Mouse (Mus musculus) B cell, adult (primary cell): ENCODE measurements around the gene Prtn3. TPM values are rescaled to one million over a fixed set of nuclear protein-coding genes. Genes with fewer than 3 reads are reported as not detected.

Experiments
- total RNA-seq: library from RNA; stranded (reverse); gene quantifications from 4 replicates; pipeline ENCODE4 v1.2.4, GENCODE M21; 2023; ENCODE audit not compliant: inconsistent age

The Prtn3 gene
- not detected in 4 replicates for total RNA-seq

DNA sequence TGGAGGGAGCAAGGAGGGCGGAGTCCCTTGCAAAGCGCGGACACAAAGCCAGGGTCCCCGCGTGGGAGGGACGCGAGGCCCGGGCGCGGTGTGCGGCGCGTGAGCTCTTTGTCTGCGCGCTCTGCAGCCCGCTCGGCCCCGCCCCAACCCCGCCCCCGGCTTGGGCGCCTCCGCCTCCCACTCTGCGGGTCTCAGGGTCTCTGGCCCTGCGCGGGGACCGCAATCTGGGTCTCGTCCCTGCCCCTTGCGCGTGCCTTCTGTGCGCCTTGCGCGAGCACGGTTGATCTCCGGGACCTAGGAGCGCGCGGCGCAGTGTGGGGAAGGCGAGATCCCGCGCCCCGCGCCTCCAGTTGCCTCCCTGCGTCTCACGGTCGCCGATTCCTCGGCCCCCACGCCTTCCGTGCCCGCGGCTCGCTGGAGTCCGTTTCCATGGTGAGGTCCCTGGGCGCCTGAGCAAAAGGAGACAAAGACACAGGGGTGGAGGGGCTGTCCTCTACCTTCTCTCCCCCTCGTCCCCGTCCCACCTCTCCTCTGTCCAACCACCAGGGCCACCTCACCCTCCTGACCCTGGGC, at the start of gene Prtn3, which contains the start of gene Plppr3:
TSS of gene Prtn3 (plus strand) at position 187 of the 573 bp plus-strand sequence.
TSS of gene Plppr3 (minus strand) at position 345 of the 573 bp plus-strand sequence.

DNA sequence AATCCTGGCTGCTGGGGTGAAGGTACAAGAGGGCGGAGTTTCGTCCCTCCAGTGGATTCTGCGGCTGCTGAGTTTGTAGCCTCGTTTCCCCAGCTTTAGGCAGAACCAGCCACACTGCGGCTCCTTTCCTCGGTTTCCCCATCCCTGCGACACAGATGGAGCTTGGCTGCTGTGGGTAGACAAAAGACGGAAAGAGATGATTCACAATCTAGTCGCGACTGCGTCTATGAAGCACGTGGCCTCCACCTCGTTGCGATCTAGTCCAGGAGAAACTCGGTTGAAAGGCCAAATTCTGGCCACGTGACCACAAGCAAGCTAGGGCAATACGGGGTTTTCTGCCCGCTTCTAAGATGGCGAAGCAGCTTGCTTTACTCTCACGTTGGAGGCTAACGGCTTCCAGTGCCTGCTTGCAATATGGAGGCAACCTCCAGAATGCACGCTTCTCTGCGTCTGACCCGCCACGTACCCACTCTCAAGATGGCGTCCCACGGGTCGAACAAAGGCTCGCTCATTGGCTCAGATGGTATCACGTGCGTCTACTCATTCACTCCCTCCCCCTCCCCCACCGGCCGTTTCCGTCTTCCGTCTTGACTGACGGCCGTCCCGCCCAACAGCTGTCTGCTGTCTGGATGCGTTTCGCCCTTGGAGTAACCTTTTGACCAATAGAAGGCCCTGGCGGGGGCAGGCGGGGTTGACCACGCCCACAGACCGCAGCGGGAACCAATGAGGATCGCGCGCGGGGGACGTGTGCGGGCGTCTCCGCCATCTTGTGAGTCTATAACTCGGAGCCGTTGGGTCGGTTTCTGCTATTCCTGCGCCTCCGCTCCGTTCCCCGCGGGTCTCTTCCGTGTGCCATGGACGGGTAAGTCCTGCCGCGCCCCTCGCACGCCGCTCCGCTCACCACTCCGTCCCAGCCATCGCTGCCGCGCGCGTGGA, 20.1 kb upstream of the Prtn3 start, which contains the start of gene Ptbp1:
TSS of gene Ptbp1 (plus strand) at position 568 of the 936 bp plus-strand sequence.

DNA sequence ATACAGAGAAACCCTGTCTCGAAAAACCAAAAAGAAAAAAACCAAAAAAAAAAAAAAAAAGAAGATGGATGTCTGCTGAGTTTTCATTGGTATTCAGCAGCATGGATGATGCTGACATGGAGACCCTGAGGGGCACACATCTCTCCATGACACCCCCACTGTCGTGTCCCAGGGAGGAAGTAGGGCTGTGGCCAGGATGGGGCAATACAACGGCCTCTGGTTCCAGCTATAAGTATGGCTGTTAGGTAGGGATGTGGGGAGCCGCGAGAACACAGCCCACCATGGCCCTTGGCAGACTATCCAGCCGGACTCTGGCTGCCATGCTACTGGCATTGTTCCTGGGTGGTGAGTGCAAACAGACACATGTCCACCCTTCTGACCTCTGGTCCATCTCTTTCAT, 11.8 kb downstream of the Prtn3 start, which contains the start of gene Elane:
TSS of gene Elane (plus strand) at position 194 of the 400 bp plus-strand sequence.

GRCm38 (mm10) chr10:79890670-79891069, 16.4 kb downstream of the Prtn3 start, which contains the start of gene Cfd:
Gene Cfd (plus strand): TSS chr10:79890853.

GRCm38 (mm10) chr10:79908167-79909091, 34.2 kb downstream of the Prtn3 start, which contains the start of gene Med16:
Gene Med16 (minus strand): TSS chr10:79908923.

GRCm38 (mm10) chr10:79910556-79910955, 36.3 kb downstream of the Prtn3 start, which contains the start of gene Gm26602:
Gene Gm26602 (plus strand): TSS chr10:79910856.

DNA sequence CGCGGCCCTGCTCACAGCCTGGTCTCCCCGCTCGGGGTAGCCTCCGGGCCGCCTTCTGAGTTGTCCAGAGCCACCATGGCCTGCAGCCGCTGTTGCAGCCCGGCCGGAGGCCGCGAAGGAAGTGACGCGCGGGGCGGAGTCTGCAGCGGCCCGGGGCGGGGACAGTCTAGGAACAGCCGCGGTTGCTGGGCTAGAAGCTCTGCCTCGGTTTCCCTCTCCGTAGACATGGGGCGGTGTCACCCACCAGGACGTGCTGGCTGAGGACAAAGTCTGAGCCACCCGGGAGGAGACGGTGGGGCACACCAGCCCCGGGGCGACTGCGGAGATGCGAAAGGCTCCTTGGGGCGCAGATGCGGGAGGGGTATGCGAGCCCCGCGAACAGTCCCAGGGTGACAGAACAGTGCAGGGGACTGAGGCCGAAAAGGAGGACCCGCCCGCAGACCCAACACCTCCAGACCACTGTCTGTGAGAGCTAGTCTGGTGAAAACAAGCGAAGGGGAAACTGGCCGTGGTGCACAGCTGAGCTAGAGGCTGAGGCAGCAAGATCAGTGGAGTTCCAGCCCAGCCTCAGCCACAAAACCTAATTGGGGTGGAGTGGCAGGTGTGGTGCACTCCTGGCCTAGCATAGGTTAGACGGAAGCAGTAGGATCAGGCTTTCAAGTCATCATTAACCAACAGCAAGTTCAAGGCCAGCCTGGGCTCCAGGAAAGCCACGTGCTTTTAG, 42.7 kb downstream of the Prtn3 start, which contains the start of gene Kiss1r:
TSS of gene Kiss1r (plus strand) at position 164 of the 724 bp plus-strand sequence.

DNA sequence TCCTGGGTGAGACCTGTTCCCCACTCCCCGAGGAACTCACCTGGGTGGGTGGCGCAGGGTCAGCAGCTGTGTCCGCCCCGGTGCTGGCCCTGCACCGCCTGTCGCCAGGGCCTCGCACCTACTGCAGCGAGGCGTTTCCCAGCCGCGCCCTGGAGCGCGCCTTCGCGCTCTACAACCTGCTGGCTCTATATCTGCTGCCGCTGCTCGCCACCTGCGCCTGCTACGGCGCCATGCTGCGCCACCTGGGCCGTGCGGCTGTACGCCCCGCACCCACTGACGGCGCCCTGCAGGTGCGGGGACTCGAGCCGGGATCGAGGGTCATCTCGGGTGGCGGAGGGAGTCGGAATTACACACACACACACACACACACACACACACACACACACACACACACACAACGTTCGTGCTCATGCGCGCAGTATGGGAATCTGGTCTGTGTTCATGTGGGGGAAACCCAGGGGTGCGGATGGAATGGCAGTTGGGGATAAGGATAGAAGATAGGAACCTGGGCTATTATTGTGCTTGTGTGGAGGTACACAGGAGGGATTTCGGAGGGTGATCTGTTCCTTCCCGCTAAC, 46.8 kb downstream of the Prtn3 start, which contains the start of gene R3hdm4:
TSS of gene R3hdm4 (minus strand) at position 251 of the 578 bp plus-strand sequence.

DNA sequence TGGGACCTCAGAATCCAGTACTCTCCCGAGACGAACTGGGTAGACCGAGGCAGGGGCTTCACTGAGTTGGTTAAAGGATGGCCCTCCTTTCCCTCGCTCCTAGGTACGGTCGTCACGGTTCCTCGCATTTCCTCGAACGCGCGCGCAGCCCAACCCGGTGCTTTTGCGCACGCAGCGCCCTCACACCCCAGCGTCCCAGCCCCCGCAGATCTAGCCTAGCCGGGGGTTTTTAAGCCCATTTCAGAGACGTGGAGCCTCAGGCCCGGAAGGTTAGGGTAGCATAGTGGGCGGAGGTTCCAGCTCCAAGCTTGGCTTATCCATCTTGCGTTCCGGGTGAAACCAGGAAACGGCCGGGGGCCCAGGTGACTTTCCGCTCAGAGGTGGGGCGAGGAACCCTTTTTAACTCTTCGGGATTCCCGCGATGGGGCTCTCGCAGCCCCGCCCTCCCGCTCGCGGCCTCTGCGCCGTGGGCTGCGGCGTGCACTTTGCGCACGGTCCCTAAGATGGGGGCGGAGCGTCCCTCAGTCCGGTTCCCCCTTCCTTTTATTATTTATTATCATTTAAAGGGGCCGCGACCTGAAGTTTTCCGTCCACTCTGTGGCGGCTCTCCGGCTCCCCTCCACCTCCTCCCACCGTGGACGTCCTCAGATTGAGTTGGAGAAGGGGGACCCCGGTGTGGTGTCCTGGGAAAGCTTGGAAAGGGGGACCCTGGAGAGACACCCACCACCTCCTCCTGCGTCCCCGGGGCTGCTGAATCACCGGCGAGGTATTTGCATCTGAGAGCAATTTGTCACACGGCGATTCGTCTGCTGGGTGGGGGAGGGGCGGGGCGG, 52.4 kb downstream of the Prtn3 start, which contains the start of gene Arid3a:
TSS of gene Arid3a (plus strand) at position 553 of the 833 bp plus-strand sequence.

Other genes with a start within 250 kb of the Prtn3 start
- not detected in 4 replicates for gene Shc2, start 236.6 kb upstream of the Prtn3 start, total RNA-seq
- gene Odf3l2, start 228.7 kb upstream of the Prtn3 start, total RNA-seq = not detected in 4 replicates
- gene Madcam1, start 209.9 kb upstream of the Prtn3 start, total RNA-seq = not detected in 4 replicates
- gene Tpgs1, start 205.1 kb upstream of the Prtn3 start, total RNA-seq = 13.7 to 19.6 TPM (median 17.1 TPM) in 4 replicates
- 64.7 to 70.9 TPM (median 68.3 TPM) in 4 replicates for gene Cdc34, start 192.3 kb upstream of the Prtn3 start, total RNA-seq
- 1.2 to 2.8 TPM (median 2.1 TPM) in 4 replicates for gene Gzmm, start 185.5 kb upstream of the Prtn3 start, total RNA-seq
- 101 to 112 TPM (median 107 TPM) in 4 replicates for gene Bsg, start 170.0 kb upstream of the Prtn3 start, total RNA-seq
- 0.26 TPM in 1 of 4 replicates, not detected in the others for gene Hcn2, start 157.8 kb upstream of the Prtn3 start, total RNA-seq
- 55.6 to 79.9 TPM (median 71.2 TPM) in 4 replicates for gene Polrmt, start 127.9 kb upstream of the Prtn3 start, total RNA-seq
- gene Fgf22, start 119.4 kb upstream of the Prtn3 start, total RNA-seq = not detected in 4 replicates
- 52.1 to 65.8 TPM (median 59.1 TPM) in 4 replicates for gene Rnf126, start 107.5 kb upstream of the Prtn3 start, total RNA-seq
- 1.1 to 2.1 TPM (median 1.7 TPM) in 4 replicates for gene Fstl3, start 97.2 kb upstream of the Prtn3 start, total RNA-seq
- gene Prss57, start 83.5 kb upstream of the Prtn3 start, total RNA-seq = not detected in 4 replicates
- gene Palm, start 80.9 kb upstream of the Prtn3 start, total RNA-seq = 5.9 to 8.0 TPM (median 6.7 TPM) in 4 replicates
- not detected in 4 replicates for gene Misp, start 53.5 kb upstream of the Prtn3 start, total RNA-seq
- gene Ptbp1, start 20.0 kb upstream of the Prtn3 start, total RNA-seq = 430 to 480 TPM (median 445 TPM) in 4 replicates
- gene Plppr3, start 158 bp downstream of the Prtn3 start, total RNA-seq = 0.27 to 1.1 TPM (median 0.75 TPM) in 4 replicates
- gene Elane, start 11.8 kb downstream of the Prtn3 start, total RNA-seq = not detected in 4 replicates
- not detected in 4 replicates for gene Cfd, start 16.4 kb downstream of the Prtn3 start, total RNA-seq
- gene Med16, start 34.4 kb downstream of the Prtn3 start, total RNA-seq = 76.7 to 86.8 TPM (median 80.6 TPM) in 4 replicates
- not detected in 4 replicates for gene Gm26602, start 36.4 kb downstream of the Prtn3 start, total RNA-seq
- 0.16 to 0.90 TPM (median 0.41 TPM) in 4 replicates for gene Kiss1r, start 42.5 kb downstream of the Prtn3 start, total RNA-seq
- gene R3hdm4, start 46.7 kb downstream of the Prtn3 start, total RNA-seq = 97.6 to 112 TPM (median 107 TPM) in 4 replicates
- gene Arid3a, start 52.6 kb downstream of the Prtn3 start, total RNA-seq = 33.9 to 40.6 TPM (median 35.9 TPM) in 4 replicates
- 40.2 to 51.6 TPM (median 44.7 TPM) in 4 replicates for gene Wdr18, start 85.7 kb downstream of the Prtn3 start, total RNA-seq
- gene Grin3b, start 96.2 kb downstream of the Prtn3 start, total RNA-seq = 0.21 TPM in 1 of 4 replicates, not detected in the others
- gene Tmem259, start 109.9 kb downstream of the Prtn3 start, total RNA-seq = 157 to 164 TPM (median 160 TPM) in 4 replicates
- gene Cnn2, start 114.1 kb downstream of the Prtn3 start, total RNA-seq = 325 to 361 TPM (median 340 TPM) in 4 replicates
- 53.9 to 56.0 TPM (median 54.6 TPM) in 4 replicates for gene Abca7, start 122.0 kb downstream of the Prtn3 start, total RNA-seq
- gene Arhgap45, start 142.2 kb downstream of the Prtn3 start, total RNA-seq = 493 to 520 TPM (median 510 TPM) in 4 replicates
- 73.4 to 86.2 TPM (median 75.9 TPM) in 4 replicates for gene Polr2e, start 165.3 kb downstream of the Prtn3 start, total RNA-seq
- 124 to 132 TPM (median 128 TPM) in 4 replicates for gene Gpx4, start 172.7 kb downstream of the Prtn3 start, total RNA-seq
- 109 to 122 TPM (median 117 TPM) in 4 replicates for gene Sbno2, start 231.1 kb downstream of the Prtn3 start, total RNA-seq
- 173 to 183 TPM (median 178 TPM) in 4 replicates for gene Stk11, start 241.3 kb downstream of the Prtn3 start, total RNA-seq